Mouse (Mus musculus) spleen, adult 2 months (tissue): ENCODE measurements around the gene Ehhadh. TPM values are rescaled to one million over a fixed set of nuclear protein-coding genes. Genes with fewer than 3 reads are reported as not detected.

Experiments
- DNase-seq, 2 experiments: peaks; one replicate each; pipeline versions ENCODE4 v3.0.0 to v3.0.0-alpha.2; 2012 to 2021; ENCODE audit warnings: low spot score in 2 of 2, low read depth in 1 of 2
- H3K27ac ChIP-seq: fragments of 200-500 bp; 2 replicates; pipeline ENCODE4 v1.5.1; 2012; ENCODE audit warnings: low read length, inconsistent platforms; ENCODE audit not compliant: insufficient read depth
- H3K27me3 ChIP-seq: fragments of 200-500 bp; 2 replicates; pipeline ENCODE4 v1.6.1; 2012; ENCODE audit warnings: mild to moderate bottlenecking, moderate library complexity, low read length, inconsistent platforms; ENCODE audit not compliant: control insufficient read depth, insufficient read depth
- H3K36me3 ChIP-seq: fragments of 200-500 bp; 2 replicates; pipeline ENCODE4 v1.6.1; 2012; ENCODE audit warnings: mild to moderate bottlenecking, low read length, inconsistent platforms; ENCODE audit not compliant: control insufficient read depth, insufficient read depth
- H3K4me1 ChIP-seq: fragments of 200-500 bp; 2 replicates; pipeline ENCODE4 v1.6.1; 2011; ENCODE audit warnings: inconsistent platforms; ENCODE audit not compliant: control insufficient read depth, insufficient read depth, insufficient read length
- H3K4me3 ChIP-seq: fragments of 200-500 bp; 2 replicates; pipeline ENCODE4 v1.5.1; 2011; ENCODE audit warnings: mild to moderate bottlenecking, inconsistent platforms; ENCODE audit not compliant: insufficient read depth, insufficient read length; ENCODE audit errors: extremely low read depth
- CTCF ChIP-seq: fragments of 200-500 bp; IDR thresholded peaks from 2 replicates; pipeline ENCODE4 v1.5.1; 2011; ENCODE audit warnings: mild to moderate bottlenecking, inconsistent platforms; ENCODE audit not compliant: insufficient read depth, insufficient read length, insufficient replicate concordance; ENCODE audit errors: extremely low read depth
- POLR2A ChIP-seq: fragments of 200-500 bp; IDR thresholded peaks from 2 replicates; pipeline ENCODE4 v1.6.1; 2011; ENCODE audit warnings: low read depth, low read length, inconsistent platforms
- WGBS: fragments of 180-500 bp; shearing (Covaris S2); methylation state at CpG from one replicate; pipeline ENCODE4 v1.1.7; 2018; 5-methylcytosine and 5-hydroxymethylcytosine counted together
- polyA plus RNA-seq: library from polyadenylated mRNA; depleted of rRNA; stranded (reverse); fragments of >200 nt; gene quantifications from 2 replicates; pipeline ENCODE4 v1.2.3, GENCODE M21; 2012

The Ehhadh gene
- polyA plus RNA-seq, 1 experiment = 1.4 TPM

DNA sequence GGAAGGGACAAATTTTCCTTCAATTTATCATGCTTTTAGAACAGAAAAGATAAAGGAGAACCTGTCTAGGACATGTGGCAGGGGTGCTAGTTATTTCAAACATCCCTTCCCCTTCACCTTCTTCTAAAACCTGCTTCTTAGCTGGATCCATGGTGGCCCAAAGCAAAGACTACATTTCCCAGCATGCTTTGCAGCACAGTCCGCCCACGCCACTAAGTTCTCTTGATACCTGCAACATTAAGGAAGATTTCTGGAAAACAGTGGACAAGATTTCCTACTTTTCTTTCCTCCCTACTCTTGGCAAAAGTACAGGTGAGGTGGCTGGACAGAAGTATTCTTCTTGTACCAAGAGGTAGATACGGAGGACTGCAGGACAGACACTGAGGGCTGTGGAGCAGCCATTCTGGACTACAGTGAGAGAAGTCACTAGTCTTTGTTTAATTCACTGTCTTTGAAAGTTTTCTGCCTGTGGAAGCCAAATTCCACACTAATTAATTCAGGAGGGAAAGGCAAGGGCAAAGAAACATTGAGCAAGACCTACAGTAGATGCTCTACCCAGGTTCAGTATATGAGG is 9.2 kb downstream of the Ehhadh start:
- Histone ChIP-seq H3K27ac (no peak overlapping the region), H3K27me3 (no peaks in the 10 kb centered on the region), H3K36me3 (peaks cover 4% of the 10 kb centered on the region), H3K4me1 (no peaks in the 10 kb centered on the region), H3K4me3 (0 out of 2 replicates have a peak overlapping the region, but pooled peaks have one; percentile 11)
- no peak for DNase-seq
- no peak for TF ChIP-seq CTCF
- TF ChIP-seq POLR2A = no peak
- WGBS = 68% methylated on average over 3 of the region's 3 CpGs

- Histone ChIP-seq H3K27ac (no peak overlapping the region), H3K4me3 (no peak overlapping the region), H3K4me1 (no peaks in the 10 kb centered on the region), H3K36me3 (peaks cover 5% of the 10 kb centered on the region), H3K27me3 (no peaks in the 10 kb centered on the region)
- TF ChIP-seq POLR2A = no peak
- no peak for TF ChIP-seq CTCF
- DNase-seq = no peak
- WGBS = 91% methylated on average over 4 of the region's 4 CpGs
Measured at GRCm38 (mm10) chr16:21774725-21775124, 12.9 kb downstream of the Ehhadh start.

DNA sequence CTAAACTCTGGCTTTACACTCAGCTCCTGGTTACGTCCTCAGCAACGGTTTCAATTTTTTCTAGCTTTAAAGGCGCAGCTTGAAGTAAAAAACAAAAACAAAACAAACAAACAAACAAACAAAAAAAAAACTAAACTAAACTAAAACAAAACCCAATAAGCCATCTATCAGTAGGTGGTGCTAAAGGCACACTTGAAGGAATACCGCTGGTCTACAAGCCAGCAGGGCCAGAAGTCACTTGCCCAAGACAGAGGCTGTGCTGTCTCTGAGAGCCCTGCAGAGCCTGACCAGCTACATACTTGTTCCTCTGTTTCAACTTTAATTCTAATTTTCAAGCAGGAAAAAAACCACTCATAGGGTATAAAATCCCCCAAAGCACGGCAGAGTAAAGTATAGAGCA is 17.9 kb downstream of the Ehhadh start:
- DNase-seq = no peak
- TF ChIP-seq CTCF (peak; percentile 24; the same call in 1 of the 2 replicates), POLR2A (no peak)
- Histone ChIP-seq H3K27me3 (no peaks in the 10 kb centered on the region), H3K4me3 (no peak overlapping the region), H3K4me1 (no peaks in the 10 kb centered on the region), H3K36me3 (peaks cover 5% of the 10 kb centered on the region), H3K27ac (no peak overlapping the region)
- WGBS = 94% methylated on average over 5 of the region's 5 CpGs

GRCm38 (mm10) chr16:21768255-21768654 is 19.4 kb downstream of the Ehhadh start:
- Histone ChIP-seq H3K27ac (no peak overlapping the region), H3K4me1 (no peaks in the 10 kb centered on the region), H3K36me3 (peaks cover 3% of the 10 kb centered on the region), H3K4me3 (no peak overlapping the region), H3K27me3 (no peaks in the 10 kb centered on the region)
- no peak for DNase-seq
- 89% methylated on average over 3 of the region's 3 CpGs for WGBS
- TF ChIP-seq POLR2A (no peak), CTCF (no peak)

DNA sequence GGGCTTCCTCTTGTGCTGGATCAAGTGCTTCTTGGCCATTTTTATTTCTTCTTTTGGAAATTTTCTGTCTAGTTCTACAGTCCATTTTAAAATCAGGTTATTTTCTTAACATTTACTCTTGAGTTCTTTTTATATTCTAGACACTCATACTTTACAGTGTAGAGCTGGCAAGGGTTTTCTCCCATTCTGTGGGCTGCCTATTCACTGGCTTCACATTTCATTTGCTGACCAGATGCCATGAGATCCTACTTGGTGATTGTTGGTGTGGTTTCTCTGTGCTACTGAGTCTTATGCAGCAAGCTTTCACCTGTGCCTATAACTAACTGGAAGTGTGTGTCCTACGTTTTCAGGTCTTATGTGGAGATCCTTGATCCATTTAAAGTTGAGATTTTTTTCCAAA is 29.2 kb downstream of the Ehhadh start:
- no peak for TF ChIP-seq CTCF
- TF ChIP-seq POLR2A = no peak

DNA sequence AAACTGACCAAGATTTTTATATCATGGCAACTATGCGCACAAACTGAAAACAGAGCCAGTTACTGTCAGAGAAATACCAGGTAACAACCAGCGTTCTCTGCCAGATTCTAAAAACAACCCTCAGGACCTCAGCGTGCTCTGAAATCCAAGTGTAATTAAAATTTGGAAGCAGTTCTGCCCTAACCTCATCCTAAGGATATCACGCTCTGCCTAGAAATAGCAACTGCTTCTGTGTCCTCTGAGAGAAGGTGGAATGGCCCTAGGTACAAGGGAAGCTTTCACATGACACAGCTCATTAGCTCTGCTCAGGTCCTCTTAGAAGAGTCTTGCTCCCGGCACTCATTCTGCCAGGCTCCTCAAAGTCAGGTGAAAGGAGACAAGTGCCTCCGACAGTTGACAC is 44.2 kb downstream of the Ehhadh start:
- WGBS = 97% methylated on average over 6 of the region's 6 CpGs
- Histone ChIP-seq H3K36me3 (no peaks in the 10 kb centered on the region), H3K4me1 (no peaks in the 10 kb centered on the region), H3K4me3 (no peak overlapping the region), H3K27ac (no peak overlapping the region), H3K27me3 (no peaks in the 10 kb centered on the region)
- no peak for TF ChIP-seq CTCF
- no peak for TF ChIP-seq POLR2A
- DNase-seq = no peak

More for the DNA sequence above, 29.2 kb downstream of the Ehhadh start:
- H3K36me3 ChIP-seq = peaks cover 5% of the 10 kb centered on the region
- no peak for DNase-seq
- 96% methylated on average over 1 of the region's 1 CpGs for WGBS
- no peaks in the 10 kb centered on the region for H3K4me1 ChIP-seq
- no peak overlapping the region for H3K27ac ChIP-seq
- no peak overlapping the region for H3K4me3 ChIP-seq
- H3K27me3 ChIP-seq = no peaks in the 10 kb centered on the region

DNA sequence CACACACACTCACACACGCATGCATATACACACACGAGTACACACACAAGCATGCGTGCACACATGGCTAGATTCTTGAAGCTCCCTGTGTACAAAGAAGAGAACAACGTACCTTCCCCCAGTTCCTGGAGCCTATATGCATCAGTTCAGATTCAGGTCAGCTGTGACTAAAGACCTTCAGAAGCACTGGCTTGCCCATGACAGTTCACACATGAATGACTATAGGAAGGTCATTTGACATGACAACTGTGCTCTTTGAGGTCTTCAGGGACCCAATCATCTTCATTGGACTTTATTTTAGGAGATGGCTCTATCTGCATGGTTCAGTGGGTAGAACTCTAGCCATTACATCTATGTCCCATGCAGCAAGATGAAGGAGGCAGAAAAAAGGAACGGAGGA is 44.7 kb downstream of the Ehhadh start:
- Histone ChIP-seq H3K27me3 (no peaks in the 10 kb centered on the region), H3K36me3 (no peaks in the 10 kb centered on the region), H3K27ac (no peak overlapping the region), H3K4me3 (no peak overlapping the region), H3K4me1 (no peaks in the 10 kb centered on the region)
- no peak for DNase-seq
- no peak for TF ChIP-seq POLR2A
- no peak for TF ChIP-seq CTCF
- WGBS = 87% methylated on average over 5 of the region's 5 CpGs
